Mouse (Mus musculus) midbrain, embryonic 13.5 days (tissue): ENCODE measurements around the gene Prkcb. TPM values are rescaled to one million over a fixed set of nuclear protein-coding genes. Genes with fewer than 3 reads are reported as not detected.
A peak's percentile ranks its signal among the peaks of the same experiment; 100 is the strongest.

ENCODE experiments used
- ATAC-seq: fragments of 200-750 bp; cut with Nextera tagmentation; 2 replicates; pipeline ENCODE4 v1.8.0; 2017; ENCODE audit warnings: mild to moderate bottlenecking, moderate TSS enrichment, moderate library complexity
- H3K27ac ChIP-seq: fragments of 300-500 bp; sonication (generic); 2 replicates; pipeline ENCODE4 v1.5.1; 2015; ENCODE audit warnings: inconsistent platforms, mild to moderate bottlenecking, moderate library complexity
- H3K27me3 ChIP-seq: fragments of 300-500 bp; sonication (generic); 2 replicates; pipeline ENCODE4 v1.6.1; 2015; ENCODE audit warnings: mild to moderate bottlenecking, inconsistent platforms
- H3K36me3 ChIP-seq: fragments of 300-500 bp; sonication (generic); 2 replicates; pipeline ENCODE4 v1.6.1; 2015; ENCODE audit warnings: mild to moderate bottlenecking, inconsistent platforms
- H3K4me1 ChIP-seq: fragments of 300-500 bp; sonication (generic); replicated peaks from 2 replicates; pipeline ENCODE4 v1.6.1; 2015; ENCODE audit warnings: inconsistent platforms
- H3K4me2 ChIP-seq: fragments of 300-500 bp; sonication (generic); replicated peaks from 2 replicates; pipeline ENCODE4 v1.6.1; 2015; ENCODE audit warnings: moderate library complexity, mild to moderate bottlenecking, inconsistent platforms
- H3K4me3 ChIP-seq: fragments of 300-500 bp; sonication (generic); replicated peaks from 2 replicates; pipeline ENCODE4 v1.5.1; 2015; ENCODE audit warnings: mild to moderate bottlenecking, inconsistent platforms
- H3K9ac ChIP-seq: fragments of 300-500 bp; sonication (generic); replicated peaks from 2 replicates; pipeline ENCODE4 v1.6.1; 2015; ENCODE audit warnings: mild to moderate bottlenecking, inconsistent platforms
- H3K9me3 ChIP-seq: fragments of 300-500 bp; sonication (generic); 2 replicates; pipeline ENCODE4 v1.6.1; 2016; ENCODE audit warnings: mild to moderate bottlenecking, inconsistent platforms
- WGBS: fragments of 180-500 bp; shearing (Covaris S2); methylation state at CpG from one replicate; pipeline ENCODE4 v1.1.7; 2015; 5-methylcytosine and 5-hydroxymethylcytosine counted together
- polyA plus RNA-seq: library from polyadenylated mRNA; unstranded; fragments of >200 nt; fragmentation: Nextera tagmentation; extraction: Ambion mirVana; gene quantifications from 2 replicates; pipeline ENCODE4 v1.2.1, GENCODE M21; 2015

Prkcb gene
- polyA plus RNA-seq, 1 experiment from 2014 or later = 46.4 TPM

GRCm38 (mm10) chr7:122352566-122353277, 64.2 kb downstream of the Prkcb start:
- H3K4me3 ChIP-seq = no peak overlapping the region
- ATAC-seq = peak; percentile 79
- peaks cover 11% of the 10 kb centered on the region for H3K4me1 ChIP-seq
- H3K9me3 ChIP-seq = no peaks in the 10 kb centered on the region
- no peaks in the 10 kb centered on the region for H3K36me3 ChIP-seq
- H3K27me3 ChIP-seq = no peaks in the 10 kb centered on the region
- H3K4me2 ChIP-seq = 0 out of 2 replicates have a peak overlapping the region, but pooled peaks have one; percentile 9
- 46% methylated on average over 12 of the region's 12 CpGs for WGBS
- H3K9ac ChIP-seq = no peak overlapping the region
- H3K27ac ChIP-seq = peak overlapping the region; percentile 30

GRCm38 (mm10) chr7:122353329-122353728, 64.8 kb downstream of the Prkcb start:
- peaks cover 11% of the 10 kb centered on the region for H3K4me1 ChIP-seq
- no peaks in the 10 kb centered on the region for H3K27me3 ChIP-seq
- no peak overlapping the region for H3K27ac ChIP-seq
- no peaks in the 10 kb centered on the region for H3K9me3 ChIP-seq
- no peak overlapping the region for H3K4me3 ChIP-seq
- 66% methylated on average over 4 of the region's 4 CpGs for WGBS
- H3K4me2 ChIP-seq = no peak overlapping the region
- no peaks in the 10 kb centered on the region for H3K36me3 ChIP-seq
- no peak overlapping the region for H3K9ac ChIP-seq
- ATAC-seq = 0 out of 2 replicates have a peak, but pooled peaks have one; percentile 50

- WGBS = 52% methylated on average over 2 of the region's 2 CpGs
- Histone ChIP-seq H3K4me2 (no peak overlapping the region), H3K4me1 (peaks cover 11% of the 10 kb centered on the region), H3K9me3 (no peaks in the 10 kb centered on the region), H3K27ac (no peak overlapping the region), H3K36me3 (no peaks in the 10 kb centered on the region), H3K9ac (no peak overlapping the region), H3K4me3 (no peak overlapping the region), H3K27me3 (no peaks in the 10 kb centered on the region)
- no peak for ATAC-seq
Measured at GRCm38 (mm10) chr7:122356941-122357340, 68.4 kb downstream of the Prkcb start.

- Histone ChIP-seq H3K9ac (no peak overlapping the region), H3K36me3 (no peaks in the 10 kb centered on the region), H3K4me2 (no peak overlapping the region), H3K4me1 (peaks cover 5% of the 10 kb centered on the region), H3K4me3 (no peak overlapping the region), H3K9me3 (no peaks in the 10 kb centered on the region), H3K27ac (no peak overlapping the region), H3K27me3 (no peaks in the 10 kb centered on the region)
- 93% methylated on average over 7 of the region's 7 CpGs for WGBS
- no peak for ATAC-seq
Measured at GRCm38 (mm10) chr7:122357847-122358246, 69.3 kb downstream of the Prkcb start.

GRCm38 (mm10) chr7:122366635-122367034, 78.1 kb downstream of the Prkcb start:
- Histone ChIP-seq H3K4me1 (no peaks in the 10 kb centered on the region), H3K27me3 (no peaks in the 10 kb centered on the region), H3K27ac (no peak overlapping the region), H3K4me2 (no peak overlapping the region), H3K9ac (no peak overlapping the region), H3K36me3 (no peaks in the 10 kb centered on the region), H3K9me3 (no peaks in the 10 kb centered on the region), H3K4me3 (no peak overlapping the region)
- ATAC-seq = 0 out of 2 replicates have a peak, but pooled peaks have one; percentile 24
- WGBS = 75% methylated on average over 1 of the region's 1 CpGs

- Histone ChIP-seq H3K36me3 (no peaks in the 10 kb centered on the region), H3K4me3 (no peak overlapping the region), H3K4me1 (no peaks in the 10 kb centered on the region), H3K27me3 (no peaks in the 10 kb centered on the region), H3K9ac (no peak overlapping the region), H3K4me2 (no peak overlapping the region), H3K9me3 (no peaks in the 10 kb centered on the region), H3K27ac (no peak overlapping the region)
- no peak for ATAC-seq
- 86% methylated on average over 7 of the region's 7 CpGs for WGBS
Measured at GRCm38 (mm10) chr7:122367303-122368007, 78.9 kb downstream of the Prkcb start.

GRCm38 (mm10) chr7:122370488-122370887, 81.9 kb downstream of the Prkcb start:
- ATAC-seq = no peak
- 81% methylated on average over 12 of the region's 12 CpGs for WGBS
- no peak overlapping the region for H3K27ac ChIP-seq
- H3K27me3 ChIP-seq = no peaks in the 10 kb centered on the region
- no peaks in the 10 kb centered on the region; the same call in 1 of the 2 replicates for H3K4me1 ChIP-seq
- H3K36me3 ChIP-seq = no peaks in the 10 kb centered on the region
- H3K4me3 ChIP-seq = no peak overlapping the region
- no peak overlapping the region for H3K9ac ChIP-seq
- no peaks in the 10 kb centered on the region for H3K9me3 ChIP-seq
- H3K4me2 ChIP-seq = no peak overlapping the region

GRCm38 (mm10) chr7:122371947-122372346, 83.4 kb downstream of the Prkcb start:
- no peaks in the 10 kb centered on the region for H3K36me3 ChIP-seq
- no peak for ATAC-seq
- 77% methylated on average over 5 of the region's 5 CpGs for WGBS
- no peaks in the 10 kb centered on the region; the same call in 1 of the 2 replicates for H3K4me1 ChIP-seq
- no peak overlapping the region for H3K27ac ChIP-seq
- H3K4me2 ChIP-seq = no peak overlapping the region
- no peaks in the 10 kb centered on the region for H3K9me3 ChIP-seq
- H3K9ac ChIP-seq = no peak overlapping the region
- no peaks in the 10 kb centered on the region for H3K27me3 ChIP-seq
- H3K4me3 ChIP-seq = no peak overlapping the region

GRCm38 (mm10) chr7:122372349-122372748, 83.8 kb downstream of the Prkcb start:
- Histone ChIP-seq H3K9ac (no peak overlapping the region), H3K27ac (no peak overlapping the region), H3K9me3 (no peaks in the 10 kb centered on the region), H3K4me3 (no peak overlapping the region), H3K27me3 (no peaks in the 10 kb centered on the region), H3K4me1 (no peaks in the 10 kb centered on the region; the same call in 1 of the 2 replicates), H3K36me3 (no peaks in the 10 kb centered on the region), H3K4me2 (no peak overlapping the region)
- ATAC-seq = no peak
- 81% methylated on average over 3 of the region's 3 CpGs for WGBS

- Histone ChIP-seq H3K4me2 (no peak overlapping the region), H3K27ac (no peak overlapping the region)
- no peak for ATAC-seq
Measured at GRCm38 (mm10) chr7:122376845-122377244, 88.3 kb downstream of the Prkcb start.

GRCm38 (mm10) chr7:122377967-122378366, 89.4 kb downstream of the Prkcb start:
- Histone ChIP-seq H3K4me3 (no peak overlapping the region), H3K27ac (no peak overlapping the region), H3K4me2 (no peak overlapping the region), H3K9me3 (no peaks in the 10 kb centered on the region), H3K27me3 (no peaks in the 10 kb centered on the region), H3K9ac (no peak overlapping the region), H3K36me3 (no peaks in the 10 kb centered on the region), H3K4me1 (peaks cover 31% of the 10 kb centered on the region)
- 81% methylated on average over 3 of the region's 3 CpGs for WGBS
- ATAC-seq = no peak

More at GRCm38 (mm10) chr7:122376845-122377244, 88.3 kb downstream of the Prkcb start:
- no peaks in the 10 kb centered on the region for H3K9me3 ChIP-seq
- no peaks in the 10 kb centered on the region for H3K36me3 ChIP-seq
- H3K27me3 ChIP-seq = no peaks in the 10 kb centered on the region
- no peak overlapping the region for H3K9ac ChIP-seq
- peaks cover 31% of the 10 kb centered on the region for H3K4me1 ChIP-seq
- no peak overlapping the region for H3K4me3 ChIP-seq

- no peak overlapping the region for H3K4me3 ChIP-seq
- H3K9ac ChIP-seq = no peak overlapping the region
- H3K4me1 ChIP-seq = peaks cover 31% of the 10 kb centered on the region
- peak; percentile 55 for ATAC-seq
- H3K36me3 ChIP-seq = no peaks in the 10 kb centered on the region
- no peaks in the 10 kb centered on the region for H3K27me3 ChIP-seq
- no peaks in the 10 kb centered on the region for H3K9me3 ChIP-seq
- 59% methylated on average over 10 of the region's 10 CpGs for WGBS
- no peak overlapping the region for H3K4me2 ChIP-seq
- H3K27ac ChIP-seq = peak overlapping the region; percentile 6; the same call in 1 of the 2 replicates
Measured at GRCm38 (mm10) chr7:122378473-122378872, 89.9 kb downstream of the Prkcb start.
